In genomic region chr12:80116206-80117112, GRCm38 (mm10) we compare ENCODE assay signal across 8 mouse cellular contexts. TPM values are rescaled to one million over a fixed set of nuclear protein-coding genes. Genes with fewer than 3 reads are reported as not detected.
DNase-seq lines count a peak whose midpoint lies in the region; ATAC-seq and TF ChIP-seq lines count a peak whose summit lies in the region.

No protein-coding gene starts in this region.

- peaks cover 0 to 18% of the 10 kb centered on the region in 2 experiments; a peak in 2 of 4 replicates for H3K36me3 ChIP-seq in MEL (ENCODE audit: control insufficient read depth in 1 of 2, insufficient read depth in 2 of 2, low read length in 2 of 2)
- H3K36me3 ChIP-seq in heart, embryonic 11.5 days (ENCODE audit: control insufficient read depth, insufficient read depth, low read length), result 0 out of 2 replicates have a peak, but pooled peaks cover 9% of the 10 kb centered on the region
- H3K36me3 ChIP-seq in liver, embryonic 16.5 days (ENCODE audit: control insufficient read depth, insufficient read depth), result no peaks in the 10 kb centered on the region

- TF ChIP-seq CTCF in MEL (IDR thresholded peaks at IDR 0.05 in 2 of 3, conservative IDR thresholded peaks at IDR 0.05 in 1 of 3; ENCODE audit: control insufficient read depth in 1 of 3, insufficient read depth in 1 of 3, low read depth in 2 of 3, low read length in 3 of 3, poor library complexity in 1 of 3, severe bottlenecking in 1 of 3), result no peak

- H3K27me3 ChIP-seq in MEL (ENCODE audit: control insufficient read depth in 1 of 2, insufficient read depth in 2 of 2, low read length in 2 of 2), result no peaks in the 10 kb centered on the region
- H3K27me3 ChIP-seq in heart, embryonic 11.5 days (ENCODE audit: control insufficient read depth, insufficient read depth, low read length), result no peaks in the 10 kb centered on the region
- no peaks in the 10 kb centered on the region for H3K27me3 ChIP-seq in liver, embryonic 16.5 days (ENCODE audit: control insufficient read depth, insufficient read depth, low read depth, low read length)

- H3K27ac ChIP-seq in MEL (ENCODE audit: control insufficient read depth, low read depth, low read length), result peak overlapping the region; percentile 62
- H3K27ac ChIP-seq in heart, embryonic 11.5 days (ENCODE audit: low read depth, low read length), result peak overlapping the region; percentile 99
- peak overlapping the region; percentile 97 for H3K27ac ChIP-seq in liver, embryonic 16.5 days (ENCODE audit: low read length)

- no peak for TF ChIP-seq EP300 in MEL (IDR thresholded peaks at IDR 0.05; ENCODE audit: low read depth in 1 of 2, low read length in 2 of 2)

- no peak for ATAC-seq in heart, embryonic 11.5 days (replicated peaks; ENCODE audit: insufficient number of reproducible peaks, low FRiP score, low TSS enrichment)
- ATAC-seq in liver, embryonic 16.5 days (ENCODE audit: low read depth), result no peak

- H3K4me3 ChIP-seq in MEL (ENCODE audit: control insufficient read depth in 1 of 2, insufficient read depth in 1 of 2, low read depth in 2 of 2, low read length in 2 of 2), result peak overlapping the region; percentile 87 to 88
- H3K4me3 ChIP-seq in heart, embryonic 11.5 days (ENCODE audit: low read depth, low read length), result peak overlapping the region; percentile 95
- H3K4me3 ChIP-seq in liver, embryonic 16.5 days (ENCODE audit: low read depth, low read length), result peak overlapping the region; percentile 82

- DNase-seq in kidney, adult 9 months, result peak; percentile 43
- DNase-seq in kidney, postnatal 25 days, result no peak
- no peak for DNase-seq in MEL (ENCODE audit: low read depth, low spot score)
- no peak for DNase-seq in left cerebral cortex, postnatal 36 days (ENCODE audit: low spot score in 2 of 2)
- no peak for DNase-seq in cerebellum, postnatal 4 days (ENCODE audit: low spot score in 2 of 2)
- DNase-seq in adrenal gland, adult 18-20 months (ENCODE audit: low spot score in 2 of 2), result no peak

- H3K4me1 ChIP-seq in MEL (ENCODE audit: control insufficient read depth in 1 of 2, insufficient read depth in 2 of 2, low read length in 2 of 2), result peaks cover 2 to 11% of the 10 kb centered on the region in 2 experiments; a peak in 2 of 4 replicates
- H3K4me1 ChIP-seq in heart, embryonic 11.5 days (ENCODE audit: control insufficient read depth, insufficient read depth, low read length), result peaks cover 12% of the 10 kb centered on the region
- H3K4me1 ChIP-seq in liver, embryonic 16.5 days (ENCODE audit: control insufficient read depth, low read depth, low read length), result peaks cover 32% of the 10 kb centered on the region

- intact Hi-C loops in left cerebral cortex, postnatal 36 days (cut with DNase I), result no loop called here

- H3K4me2 ChIP-seq in heart, embryonic 11.5 days, result peak overlapping the region; percentile 96
- peak overlapping the region; percentile 99 for H3K4me2 ChIP-seq in liver, embryonic 16.5 days (ENCODE audit: low read depth, low read length)

- H3K9ac ChIP-seq in MEL (ENCODE audit: control insufficient read depth, low read depth, low read length, poor library complexity, severe bottlenecking), result peak overlapping the region; percentile 98
- H3K9ac ChIP-seq in heart, embryonic 11.5 days (ENCODE audit: low read depth, low read length), result peak overlapping the region; percentile 97
- peak overlapping the region; percentile 91 for H3K9ac ChIP-seq in liver, embryonic 16.5 days (ENCODE audit: low read depth, low read length)

- 45% methylated on average over 18 of the region's 18 CpGs for WGBS in heart, embryonic 11.5 days (ENCODE audit: insufficient replicate concordance)
- WGBS in liver, embryonic 16.5 days (ENCODE audit: insufficient replicate concordance), result 56% methylated on average over 18 of the region's 18 CpGs

- TF ChIP-seq POLR2A in MEL (IDR thresholded peaks at IDR 0.05; ENCODE audit: control insufficient read depth in 1 of 2, insufficient read depth in 1 of 2, low read depth in 1 of 2, low read length in 2 of 2, poor library complexity in 1 of 2), result no peak

- H3K9me3 ChIP-seq in MEL (replicated peaks; ENCODE audit: insufficient read depth, low read length), result no peaks in the 10 kb centered on the region
- H3K9me3 ChIP-seq in heart, embryonic 11.5 days (replicated peaks; ENCODE audit: control insufficient read depth, low read length), result no peaks in the 10 kb centered on the region
- H3K9me3 ChIP-seq in liver, embryonic 16.5 days (replicated peaks; ENCODE audit: control insufficient read depth, low read length), result no peaks in the 10 kb centered on the region

- H3K79me2 ChIP-seq in MEL (ENCODE audit: control insufficient read depth, insufficient read depth, low read length, poor library complexity), result peaks cover 26% of the 10 kb centered on the region

- no peak for TF ChIP-seq RAD21 in MEL (IDR thresholded peaks at IDR 0.05; ENCODE audit: low read depth, low read length)

TF ChIP-seq in MEL, 35 proteins besides CTCF, POLR2A, EP300 and RAD21:
- TF ChIP-seq KAT2A (conservative IDR thresholded peaks at IDR 0.05; ENCODE audit: low read depth, low read length) (no peak), TAL1 (IDR thresholded peaks at IDR 0.05; ENCODE audit: low read length) (no peak), GABPA (IDR thresholded peaks at IDR 0.05; ENCODE audit: low read depth, low read length) (no peak), NELFE (IDR thresholded peaks at IDR 0.05; ENCODE audit: low read depth, low read length) (no peak), MYC (IDR thresholded peaks at IDR 0.05; ENCODE audit: low read depth, low read length) (no peak), SIN3A (IDR thresholded peaks at IDR 0.05; ENCODE audit: low read length) (no peak), SMC3 (IDR thresholded peaks at IDR 0.05; ENCODE audit: low read depth, low read length) (no peak), ZMIZ1 (IDR thresholded peaks at IDR 0.05; ENCODE audit: low read depth, low read length) (no peak), JUND (IDR thresholded peaks at IDR 0.05; ENCODE audit: low read depth, low read length) (no peak), HCFC1 (IDR thresholded peaks at IDR 0.05; ENCODE audit: low read depth, low read length) (no peak), ZC3H11A (IDR thresholded peaks at IDR 0.05; ENCODE audit: low read depth, low read length) (no peak), MXI1 (IDR thresholded peaks at IDR 0.05; ENCODE audit: low read depth, low read length) (no peak), ELF1 (IDR thresholded peaks at IDR 0.05; ENCODE audit: low read depth, low read length) (no peak), ZNF384 (IDR thresholded peaks at IDR 0.05; ENCODE audit: low read depth, low read length) (no peak), TBP (IDR thresholded peaks at IDR 0.05; ENCODE audit: low read depth, low read length) (no peak), POLR2AphosphoS5 (IDR thresholded peaks at IDR 0.05; ENCODE audit: borderline replicate concordance, low read depth, low read length) (no peak), CHD2 (IDR thresholded peaks at IDR 0.05; ENCODE audit: low read length) (no peak), UBTF (IDR thresholded peaks at IDR 0.05; ENCODE audit: borderline replicate concordance, insufficient read depth, low read depth, low read length) (no peak), CHD1 (IDR thresholded peaks at IDR 0.05; ENCODE audit: low read depth, low read length) (no peak), BHLHE40 (IDR thresholded peaks at IDR 0.05; ENCODE audit: borderline replicate concordance, low read depth, low read length) (no peak)

RNA-seq across cellular contexts. Expression of gene Zfp36l1, which starts 3.6 kb away (rescaled TPM):
- total RNA-seq in MEL (2012; rRNA removed), result 1.2 and 1.5 TPM in 2 replicates
- 10 to 100 TPM in 1 of 2 experiments, not detected in 1; 22.5 TPM for polyA plus RNA-seq in MEL (2012; ENCODE audit: insufficient read depth in 1 of 2, insufficient read length in 2 of 2, low read depth in 1 of 2, low replicate concordance in 2 of 2, missing spikeins in 1 of 2)
- 133 and 144 TPM in 2 replicates for polyA plus RNA-seq in heart, embryonic 11.5 days (2014; fragmentation: Nextera tagmentation; extraction: Ambion mirVana)
- 22.2 and 30.4 TPM in 2 replicates for polyA plus RNA-seq in liver, embryonic 16.5 days (2015; fragmentation: Nextera tagmentation; extraction: Ambion mirVana)
- total RNA-seq in left cerebral cortex, postnatal 36 days (2021), result 10 to 100 TPM; 37.3 to 40.0 TPM
- total RNA-seq in adrenal gland, adult 18-20 months (2021), result 100 to 1,000 TPM; 172 to 225 TPM

Comparison
In these comparisons a context has a peak if more than half of its experiments do, and no peak if none do; other contexts are left out.
1. RNA of gene Zfp36l1, which starts 3.6 kb away (total RNA-seq): 172 to 225 TPM in adrenal gland, adult 18-20 months and 37.3 to 40.0 TPM in left cerebral cortex, postnatal 36 days; 1.2 to 1.5 TPM in MEL; every median in the first group is over 10 times any median in the second.
2. Peak in every context shown above with its lines, with median percentiles within 50 percentile points of each other: H3K27ac ChIP-seq, H3K4me3 ChIP-seq and H3K9ac ChIP-seq.